Mouse (Mus musculus): ENCODE data around the gene Bag5. TPM values are rescaled to one million over a fixed set of nuclear protein-coding genes. Genes with fewer than 3 reads are reported as not detected.

The Bag5 gene
- total and polyA plus RNA-seq, 2 experiments from 2014 or later: 16.3 to 34.7 TPM

DNA sequence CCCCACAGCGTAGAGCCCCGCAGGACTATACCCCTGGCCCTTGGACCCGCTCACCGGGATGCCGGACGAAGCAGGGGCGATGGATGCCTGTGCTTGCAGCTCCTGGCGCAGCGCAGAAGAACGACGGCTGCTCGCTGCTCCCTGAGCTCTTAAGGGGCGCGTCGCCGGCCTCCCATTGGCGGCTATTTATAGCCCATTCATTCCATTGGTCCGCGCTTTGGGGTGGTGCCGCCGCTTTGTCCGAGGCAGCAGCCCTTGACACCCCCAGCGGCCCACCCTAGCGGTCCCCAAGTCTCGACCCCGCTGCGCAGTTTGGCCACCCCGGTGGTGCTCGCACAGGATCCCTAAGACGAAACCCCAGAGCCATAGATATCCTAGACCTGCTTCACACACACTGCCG is 40.9 kb downstream of the Bag5 start, which contains the start of gene Ckb:
TSS of gene Ckb (minus strand) at position 163 of the 400 bp plus-strand sequence.
- no peaks in the 10 kb centered on the region for H3K9me3 ChIP-seq (replicated peaks; ENCODE audit: control insufficient read depth, low read length)
- peak; percentile 79 for DNase-seq (ENCODE audit: low spot score)
- WGBS: 0% methylated on average over 31 of the region's 31 CpGs
- H3K4me3 ChIP-seq (ENCODE audit: low read depth, low read length): peak within 1 kb of the TSS; percentile 58
- no peaks in the 10 kb centered on the region for H3K36me3 ChIP-seq (replicated peaks; ENCODE audit: control insufficient read depth, insufficient read depth, low read length)
- peak within 1 kb of the TSS; percentile 56 for H3K9ac ChIP-seq (replicated peaks; ENCODE audit: low read depth, low read length)
- peak; percentile 56 for ATAC-seq (ENCODE audit: insufficient read depth, low read depth)
- H3K4me1 ChIP-seq (ENCODE audit: control insufficient read depth, insufficient read depth): peaks cover 33% of the 10 kb centered on the region
- TF ChIP-seq CTCF (IDR thresholded peaks at IDR 0.05; ENCODE audit: low read depth): no peak
- no peak for TF ChIP-seq EP300 (IDR thresholded peaks at IDR 0.05; ENCODE audit: low read depth)
- peaks cover 6% of the 10 kb centered on the region; the same call in 1 of the 2 replicates for H3K27me3 ChIP-seq (ENCODE audit: control insufficient read depth, insufficient read depth, low read length)
- peak within 1 kb of the TSS; percentile 97 for H3K4me2 ChIP-seq (ENCODE audit: low read depth, low read length)
- peak within 1 kb of the TSS; percentile 40 for H3K27ac ChIP-seq (ENCODE audit: low read depth)

DNA sequence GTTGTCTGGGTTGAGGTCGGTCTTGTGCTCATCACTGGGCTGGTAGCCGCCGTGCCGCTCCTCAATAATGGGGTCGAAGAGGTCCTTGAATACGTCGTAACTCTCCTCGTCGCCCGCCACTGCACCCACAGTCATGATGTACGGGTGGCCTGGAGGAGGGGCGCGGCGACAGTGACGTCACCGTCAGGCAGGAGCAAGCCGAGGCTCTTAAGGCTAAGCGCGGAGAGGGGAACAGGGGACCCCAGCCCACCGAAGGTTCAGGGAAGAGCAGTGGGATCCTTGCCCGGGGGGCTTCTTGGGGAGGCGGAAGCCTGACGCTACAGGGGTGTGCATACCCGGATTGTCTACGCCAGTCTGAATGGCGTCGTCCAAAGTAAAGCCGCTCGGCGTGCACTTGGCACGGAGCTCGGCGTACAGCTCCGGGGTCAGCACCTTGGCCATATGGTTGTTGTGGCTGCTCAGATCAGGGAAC is 41.6 kb downstream of the Bag5 start:
- H3K9me3 ChIP-seq (replicated peaks; ENCODE audit: control insufficient read depth, low read length): no peaks in the 10 kb centered on the region
- peak overlapping the region; percentile 58 for H3K4me3 ChIP-seq (ENCODE audit: low read depth, low read length)
- TF ChIP-seq EP300 (IDR thresholded peaks at IDR 0.05; ENCODE audit: low read depth): no peak
- TF ChIP-seq CTCF (IDR thresholded peaks at IDR 0.05; ENCODE audit: low read depth): no peak
- H3K27me3 ChIP-seq (ENCODE audit: control insufficient read depth, insufficient read depth, low read length): peaks cover 6% of the 10 kb centered on the region; the same call in 1 of the 2 replicates
- ATAC-seq (ENCODE audit: insufficient read depth, low read depth) (peak; percentile 13; the same call in 1 of the 2 replicates), DNase-seq (ENCODE audit: low spot score) (peak; percentile 63)
- H3K9ac ChIP-seq (replicated peaks; ENCODE audit: low read depth, low read length): peak overlapping the region; percentile 56
- no peaks in the 10 kb centered on the region for H3K36me3 ChIP-seq (replicated peaks; ENCODE audit: control insufficient read depth, insufficient read depth, low read length)
- WGBS: under 1% methylated on average over 34 of the region's 34 CpGs
- H3K4me1 ChIP-seq (ENCODE audit: control insufficient read depth, insufficient read depth): peaks cover 30% of the 10 kb centered on the region
- peak overlapping the region; percentile 40 for H3K27ac ChIP-seq (ENCODE audit: low read depth)
- peak overlapping the region; percentile 97 for H3K4me2 ChIP-seq (ENCODE audit: low read depth, low read length)

DNA sequence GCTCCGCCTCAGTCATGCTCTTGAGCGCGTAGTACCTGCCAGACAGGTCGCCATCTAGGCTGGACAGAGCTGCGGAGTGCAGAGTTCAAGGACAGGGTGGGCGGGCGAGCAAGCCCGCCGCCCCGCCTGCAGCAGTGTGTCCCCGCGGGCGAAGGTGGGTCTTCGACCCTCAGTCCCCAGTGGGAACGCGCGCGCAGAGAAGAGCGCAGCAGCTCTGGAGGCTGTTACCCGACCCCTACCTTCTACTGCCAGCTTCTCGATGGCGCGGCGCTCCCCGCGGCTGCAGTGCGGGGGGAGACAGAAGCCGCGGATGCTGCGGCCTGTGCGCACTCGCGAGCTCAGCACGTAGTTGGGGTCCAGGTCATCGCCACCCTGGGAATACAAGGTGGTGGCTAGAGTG is 42.1 kb downstream of the Bag5 start:
- ATAC-seq (ENCODE audit: insufficient read depth, low read depth) (no peak), DNase-seq (ENCODE audit: low spot score) (no peak)
- H3K4me2 ChIP-seq (ENCODE audit: low read depth, low read length): peak overlapping the region; percentile 97
- no peak overlapping the region for H3K27ac ChIP-seq (ENCODE audit: low read depth)
- no peaks in the 10 kb centered on the region for H3K9me3 ChIP-seq (replicated peaks; ENCODE audit: control insufficient read depth, low read length)
- peak overlapping the region; percentile 56 for H3K9ac ChIP-seq (replicated peaks; ENCODE audit: low read depth, low read length)
- H3K27me3 ChIP-seq (ENCODE audit: control insufficient read depth, insufficient read depth, low read length): peaks cover 6% of the 10 kb centered on the region; the same call in 1 of the 2 replicates
- WGBS: 3% methylated on average over 31 of the region's 35 CpGs
- H3K4me3 ChIP-seq (ENCODE audit: low read depth, low read length): peak overlapping the region; percentile 58
- H3K36me3 ChIP-seq (replicated peaks; ENCODE audit: control insufficient read depth, insufficient read depth, low read length): no peaks in the 10 kb centered on the region
- TF ChIP-seq CTCF (IDR thresholded peaks at IDR 0.05; ENCODE audit: low read depth) (no peak), EP300 (IDR thresholded peaks at IDR 0.05; ENCODE audit: low read depth) (no peak)
- peaks cover 30% of the 10 kb centered on the region for H3K4me1 ChIP-seq (ENCODE audit: control insufficient read depth, insufficient read depth)

- 31% methylated on average over 29 of the region's 29 CpGs for WGBS
- TF ChIP-seq CTCF (IDR thresholded peaks at IDR 0.05; ENCODE audit: low read depth) (no peak), EP300 (IDR thresholded peaks at IDR 0.05; ENCODE audit: low read depth) (no peak)
These were observed 42.6 kb downstream of the Bag5 start for GRCm38 (mm10) chr12:111670371-111670971.

GRCm38 (mm10) chr12:111669961-111670360 is 43.1 kb downstream of the Bag5 start:
- H3K4me2 ChIP-seq (ENCODE audit: low read depth, low read length): no peak overlapping the region
- 75% methylated on average over 8 of the region's 8 CpGs for WGBS
- H3K9ac ChIP-seq (replicated peaks; ENCODE audit: low read depth, low read length): no peak overlapping the region
- H3K27ac ChIP-seq (ENCODE audit: low read depth): no peak overlapping the region
- no peak for ATAC-seq (ENCODE audit: insufficient read depth, low read depth)
- DNase-seq (ENCODE audit: low spot score): no peak
- no peaks in the 10 kb centered on the region for H3K36me3 ChIP-seq (replicated peaks; ENCODE audit: control insufficient read depth, insufficient read depth, low read length)
- peaks cover 28% of the 10 kb centered on the region for H3K4me1 ChIP-seq (ENCODE audit: control insufficient read depth, insufficient read depth)
- H3K27me3 ChIP-seq (ENCODE audit: control insufficient read depth, insufficient read depth, low read length): peaks cover 6% of the 10 kb centered on the region; the same call in 1 of the 2 replicates
- no peaks in the 10 kb centered on the region for H3K9me3 ChIP-seq (replicated peaks; ENCODE audit: control insufficient read depth, low read length)
- H3K4me3 ChIP-seq (ENCODE audit: low read depth, low read length): no peak overlapping the region
- TF ChIP-seq CTCF (IDR thresholded peaks at IDR 0.05; ENCODE audit: low read depth): no peak
- TF ChIP-seq EP300 (IDR thresholded peaks at IDR 0.05; ENCODE audit: low read depth): no peak

More at GRCm38 (mm10) chr12:111670371-111670971, 42.6 kb downstream of the Bag5 start:
- peak overlapping the region; percentile 97 for H3K4me2 ChIP-seq (ENCODE audit: low read depth, low read length)
- no peaks in the 10 kb centered on the region for H3K9me3 ChIP-seq (replicated peaks; ENCODE audit: control insufficient read depth, low read length)
- DNase-seq (ENCODE audit: low spot score) (no peak), ATAC-seq (ENCODE audit: insufficient read depth, low read depth) (no peak)
- H3K9ac ChIP-seq (replicated peaks; ENCODE audit: low read depth, low read length): peak overlapping the region; percentile 56; the same call in 1 of the 2 replicates
- H3K27me3 ChIP-seq (ENCODE audit: control insufficient read depth, insufficient read depth, low read length): peaks cover 6% of the 10 kb centered on the region; the same call in 1 of the 2 replicates
- no peak overlapping the region for H3K27ac ChIP-seq (ENCODE audit: low read depth)
- peaks cover 31% of the 10 kb centered on the region for H3K4me1 ChIP-seq (ENCODE audit: control insufficient read depth, insufficient read depth)
- peak overlapping the region; percentile 58 for H3K4me3 ChIP-seq (ENCODE audit: low read depth, low read length)
- no peaks in the 10 kb centered on the region for H3K36me3 ChIP-seq (replicated peaks; ENCODE audit: control insufficient read depth, insufficient read depth, low read length)
